Mouse (Mus musculus) kidney, postnatal 14 days (tissue): ENCODE results near the gene Txndc9.
A peak's percentile ranks its signal among the peaks of the same experiment; 100 is the strongest.

Source experiments
- DNase-seq: peaks from one replicate; pipeline ENCODE4 v3.0.0; 2022; ENCODE audit warnings: mixed read lengths

Txndc9 gene

DNA sequence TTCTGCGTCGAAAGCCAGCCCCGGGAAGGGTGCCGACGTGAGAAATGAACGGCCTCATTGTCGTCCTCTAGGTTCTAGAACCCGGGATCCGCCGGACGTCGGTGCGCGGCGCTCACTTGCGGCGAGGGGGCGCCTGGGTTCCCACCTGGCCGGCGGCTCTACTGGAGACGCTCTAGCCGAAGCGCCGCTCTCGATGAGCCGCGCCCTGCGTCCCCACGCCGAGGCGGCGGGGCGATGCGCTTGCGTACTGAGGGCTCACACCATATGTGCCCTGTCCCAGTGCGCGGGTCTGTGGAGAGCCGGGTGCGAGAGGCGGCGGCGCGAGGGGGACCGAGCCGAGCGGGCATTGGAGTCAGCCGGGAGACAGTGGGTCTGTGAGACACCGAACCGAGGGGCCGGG, at the start of gene Txndc9, which contains the start of gene Eif5b:
TSS of gene Txndc9 (minus strand) at position 27 of the 400 bp plus-strand sequence.
TSS of gene Eif5b (plus strand) at position 144 of the 400 bp plus-strand sequence.
- peak; percentile 97 for DNase-seq

GRCm38 (mm10) chr1:38038898-38039297, 41.2 kb upstream of the Txndc9 start:
- DNase-seq, result no peak

- no peak for DNase-seq
Measured at GRCm38 (mm10) chr1:38037375-38037774, 39.7 kb upstream of the Txndc9 start.

GRCm38 (mm10) chr1:38035521-38035920, 37.8 kb upstream of the Txndc9 start:
- no peak for DNase-seq

GRCm38 (mm10) chr1:38031391-38031790, 33.7 kb upstream of the Txndc9 start:
- DNase-seq, result no peak

GRCm38 (mm10) chr1:38027301-38027700, 29.6 kb upstream of the Txndc9 start:
- DNase-seq, result no peak

- no peak for DNase-seq
Measured at GRCm38 (mm10) chr1:38014551-38015203, 17.0 kb upstream of the Txndc9 start.

DNA sequence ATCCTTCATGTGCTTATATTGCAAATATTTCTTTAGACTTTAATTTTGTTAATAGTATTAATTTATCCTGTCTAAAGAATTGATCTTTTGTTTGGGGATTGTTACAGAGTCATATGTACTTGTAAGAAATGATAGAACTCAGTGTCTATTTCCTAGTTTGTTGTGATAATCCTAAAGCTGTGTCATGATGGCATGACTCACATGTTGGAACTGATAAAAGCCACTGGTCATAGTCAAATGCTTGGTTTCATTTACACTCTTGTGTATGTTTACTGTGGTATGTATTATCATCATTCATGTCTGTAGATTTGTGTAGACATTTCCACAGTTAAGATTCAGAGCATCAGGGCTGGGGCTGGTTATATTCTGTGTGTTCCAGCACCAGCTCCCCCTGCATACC, 14.8 kb upstream of the Txndc9 start:
- no peak for DNase-seq

DNA sequence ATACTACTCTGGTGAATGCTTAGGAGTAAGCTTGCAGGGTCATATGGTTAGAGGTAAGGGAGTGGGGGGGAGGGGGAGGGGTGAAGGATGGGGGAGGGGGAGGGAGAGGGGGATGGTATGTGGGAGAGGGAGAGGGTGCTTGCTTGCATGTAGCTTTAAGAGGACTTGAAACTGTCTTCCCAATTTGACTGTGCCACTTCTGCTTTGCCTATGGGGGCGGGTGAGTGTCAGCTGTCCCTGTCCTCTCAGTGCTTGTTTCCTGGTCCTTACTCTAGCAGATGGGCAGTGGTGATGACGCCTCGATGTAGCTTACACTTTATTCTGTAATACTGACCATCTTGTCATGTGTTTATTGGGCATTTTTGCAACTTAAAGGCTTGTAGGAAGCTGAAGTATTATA, 14.4 kb upstream of the Txndc9 start:
- no peak for DNase-seq

- no peak for DNase-seq
Measured at GRCm38 (mm10) chr1:38011647-38012046, 14.0 kb upstream of the Txndc9 start.

DNA sequence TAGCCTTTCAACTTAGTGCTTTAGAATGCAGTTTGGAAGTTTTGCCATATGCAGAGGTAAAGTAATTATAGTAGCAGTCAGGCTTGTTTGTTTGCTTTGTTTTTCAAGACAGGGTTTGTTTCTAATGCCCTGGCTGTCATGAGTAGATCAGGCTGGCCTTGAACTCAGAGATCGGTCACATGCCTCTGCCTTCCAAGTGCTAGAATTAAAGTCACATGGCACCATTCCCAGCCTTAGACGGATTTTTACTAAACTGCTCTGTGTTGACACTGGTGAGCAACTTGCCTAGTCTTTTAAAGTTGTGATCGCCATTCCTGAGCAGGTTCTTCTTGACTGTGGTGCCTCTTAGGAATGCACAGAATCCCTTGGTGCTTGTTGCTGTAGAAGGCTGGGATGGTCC, 9.0 kb upstream of the Txndc9 start:
- no peak for DNase-seq

DNA sequence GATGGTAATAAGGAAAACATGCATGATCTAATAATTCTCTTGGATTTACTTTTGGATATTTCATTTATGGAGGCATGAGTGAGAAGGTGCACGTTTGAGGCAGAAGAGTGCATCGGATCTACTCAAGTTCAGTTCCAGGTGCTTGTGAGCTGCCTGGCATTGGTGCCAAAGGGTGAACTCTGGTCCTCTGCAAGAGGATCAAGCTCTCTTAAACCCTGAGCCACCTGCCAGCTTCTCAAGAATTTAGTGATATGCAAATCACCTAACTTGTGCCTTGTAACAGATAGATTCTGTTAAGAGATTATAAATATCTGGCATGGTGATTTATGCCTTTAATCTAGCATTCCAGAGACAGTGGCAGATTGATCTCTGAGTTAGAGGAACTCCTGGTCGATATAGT, 5.4 kb upstream of the Txndc9 start:
- DNase-seq, result no peak

DNA sequence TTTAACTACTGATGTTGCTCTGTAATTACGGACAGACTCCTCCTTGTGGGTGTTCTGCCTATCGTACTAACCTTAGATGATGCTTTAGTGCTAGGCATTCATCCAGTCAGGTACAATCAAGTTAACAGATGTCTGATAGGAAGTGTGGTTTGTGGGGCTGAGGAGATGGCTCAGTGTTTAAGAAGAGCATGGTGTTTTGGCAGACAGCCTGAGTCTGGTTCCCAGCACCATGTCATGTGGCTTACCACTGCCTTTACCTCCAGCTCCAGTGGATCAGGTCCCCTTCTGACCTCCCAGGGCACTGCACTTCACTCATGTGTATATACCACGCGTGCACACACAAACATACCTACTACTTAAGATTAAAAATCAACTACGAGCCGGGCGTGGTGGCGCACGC, 4.3 kb upstream of the Txndc9 start:
- no peak for DNase-seq

DNA sequence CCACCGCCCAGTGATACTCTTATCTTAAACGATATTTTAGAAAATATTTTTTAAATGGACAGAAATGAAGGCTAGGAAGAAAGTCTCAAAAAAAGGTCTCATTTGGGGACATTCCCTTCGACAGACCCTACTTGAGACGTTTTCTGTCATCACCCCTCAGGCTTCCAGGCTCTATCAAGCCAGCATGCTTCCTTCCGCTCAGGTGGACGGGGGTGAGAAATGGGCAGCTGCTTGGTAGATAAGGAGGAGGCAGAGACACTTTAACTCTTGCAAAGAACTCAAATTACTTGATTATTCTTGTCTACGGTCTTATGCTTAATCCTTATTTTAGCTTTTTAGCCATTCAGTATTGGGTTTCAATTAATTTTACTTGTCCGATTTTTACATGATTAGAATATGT, 3.2 kb upstream of the Txndc9 start:
- no peak for DNase-seq

DNA sequence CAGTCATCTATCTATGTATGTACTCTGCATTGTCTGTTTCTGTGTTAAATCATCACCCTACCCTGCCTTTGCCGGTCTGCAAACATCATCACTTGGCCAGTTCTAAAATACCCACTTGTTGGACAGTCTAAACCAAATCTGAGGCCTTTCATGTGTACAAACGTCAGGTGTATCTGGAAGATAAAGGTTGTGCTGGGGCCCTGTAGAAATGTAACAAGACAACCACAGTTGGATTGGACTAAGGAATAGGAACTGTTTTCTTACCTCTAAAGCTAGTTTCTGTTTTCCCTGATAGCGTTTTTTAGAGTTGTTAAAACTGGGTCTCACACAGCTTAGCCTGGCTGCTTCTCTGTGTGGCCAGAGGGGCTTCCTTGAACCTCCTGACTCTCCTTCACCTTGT, 1.9 kb upstream of the Txndc9 start:
- DNase-seq, result no peak

GRCm38 (mm10) chr1:37998371-37999199, 892 bp upstream of the Txndc9 start:
- DNase-seq, result no peak

- peak; percentile 99 for DNase-seq
Measured at GRCm38 (mm10) chr1:37996877-37997484, 712 bp downstream of the Txndc9 start.

- DNase-seq, result no peak
Measured at GRCm38 (mm10) chr1:37996226-37996625, 1.5 kb downstream of the Txndc9 start.

DNA sequence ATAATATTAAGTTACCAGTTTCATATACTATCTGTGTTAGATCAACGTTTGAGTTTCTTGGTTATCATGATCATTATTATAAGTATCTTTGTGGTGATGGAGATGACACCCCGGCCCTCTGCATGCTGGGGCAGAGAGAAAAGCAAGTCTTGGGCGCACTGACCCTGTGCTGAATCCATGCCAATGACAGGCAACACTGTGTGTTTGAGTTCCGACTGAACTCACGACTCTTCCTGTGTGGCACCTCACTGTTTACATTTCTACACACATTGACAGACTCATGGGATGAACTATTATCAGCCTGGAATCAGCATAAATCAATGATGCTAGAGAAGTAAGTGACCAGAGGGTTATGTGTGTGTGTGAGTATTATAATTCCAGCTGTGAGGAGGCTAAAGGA, 9.8 kb downstream of the Txndc9 start:
- DNase-seq, result no peak

DNA sequence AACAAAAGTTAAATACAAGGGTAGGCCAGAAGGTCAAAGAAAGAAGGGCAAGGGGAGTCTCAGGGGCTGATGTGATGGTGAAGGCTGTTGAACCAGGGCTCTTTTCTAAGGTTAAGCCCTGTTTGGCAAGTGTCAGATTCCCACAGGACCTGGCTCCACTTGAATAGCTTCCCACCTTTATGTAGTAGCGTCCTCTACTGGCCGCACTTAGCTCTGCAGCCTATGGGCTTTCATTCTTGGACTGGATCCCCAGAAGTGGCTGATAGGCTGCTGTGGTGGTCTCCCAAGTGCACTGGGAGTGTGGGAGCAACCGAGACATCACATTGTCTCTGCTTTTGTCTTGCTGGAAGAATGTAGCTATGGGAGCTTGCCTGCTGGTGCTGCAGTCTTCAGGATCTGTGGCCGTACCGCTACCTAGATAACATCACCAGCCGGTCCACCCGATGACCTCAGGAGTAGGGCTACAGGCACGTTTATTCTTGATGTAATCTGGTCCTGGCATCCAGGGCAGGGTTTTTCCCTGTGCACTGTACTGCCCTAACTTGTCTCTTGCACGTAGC, 11.8 kb downstream of the Txndc9 start:
- peak; percentile 24 for DNase-seq

DNA sequence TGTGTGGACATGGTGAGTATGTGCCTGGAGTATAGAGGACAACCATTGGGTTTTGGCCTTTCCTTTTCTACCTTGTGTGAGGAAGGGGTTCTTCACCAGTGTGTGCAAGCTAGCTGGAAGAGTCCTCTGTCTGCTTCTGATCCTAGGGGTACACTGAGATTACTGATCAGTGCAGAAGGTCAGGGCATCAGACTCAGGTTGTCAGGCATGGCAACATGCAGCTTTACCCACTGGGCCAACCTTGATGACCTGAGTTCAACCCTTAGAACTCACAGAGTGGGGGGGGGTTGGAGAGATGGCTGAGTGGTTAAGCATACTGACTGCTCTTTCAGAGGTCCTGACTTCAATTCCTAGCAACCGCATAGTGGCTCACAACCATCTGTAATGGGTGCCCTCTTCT, 13.4 kb downstream of the Txndc9 start:
- DNase-seq, result no peak

- no peak for DNase-seq
Measured at GRCm38 (mm10) chr1:37977303-37977702, 20.4 kb downstream of the Txndc9 start.

DNA sequence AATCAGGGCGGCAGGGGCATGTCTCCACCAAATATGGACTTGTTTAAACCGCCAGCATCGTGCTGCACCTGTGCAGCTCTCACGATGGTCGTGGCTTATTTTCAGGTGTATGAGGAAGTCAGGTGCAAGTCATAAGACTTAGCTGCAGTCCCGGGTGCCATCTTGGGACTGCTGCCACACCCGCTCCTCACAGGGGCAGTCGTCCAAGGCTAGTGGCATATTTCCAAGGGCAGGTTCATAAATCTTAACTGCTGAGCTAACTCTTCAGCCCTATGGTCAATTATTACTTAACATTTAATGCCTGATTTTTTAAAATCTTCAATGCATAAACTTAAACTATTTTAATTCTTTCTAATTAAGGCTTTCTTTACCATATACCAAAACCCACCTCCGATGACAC, 21.0 kb downstream of the Txndc9 start:
- DNase-seq, result peak; percentile 51

- no peak for DNase-seq
Measured at GRCm38 (mm10) chr1:37971520-37971919, 26.2 kb downstream of the Txndc9 start.
